Mouse (Mus musculus): Measurements from ENCODE around the gene Six6.

- TF ChIP-seq POLR2A (IDR thresholded peaks at IDR 0.05; ENCODE audit: insufficient read depth, low read depth, low read length) (no peak), CTCF (IDR thresholded peaks at IDR 0.05; ENCODE audit: insufficient read depth, low read depth, low read length) (no peak)
Observed at GRCm38 (mm10) chr12:72967541-72967940, 27.8 kb downstream of the Six6 start.
